Mouse (Mus musculus) olfactory bulb, adult 2 months (tissue): ENCODE measurements at regions not wholly inside any gene's neighbourhood (a gene's known extent, or its start where the extent isn't known, plus 50 kb on each side); places are given as distances from the start of the nearest gene placed in this dataset.

Experiments
- CTCF ChIP-seq: fragments of 200-500 bp; IDR thresholded peaks from 2 replicates; pipeline ENCODE4 v1.5.1; 2012; ENCODE audit warnings: low read depth, mild to moderate bottlenecking, low read length, moderate library complexity; ENCODE audit not compliant: insufficient read depth
- POLR2A ChIP-seq: fragments of 200-500 bp; IDR thresholded peaks from 2 replicates; pipeline ENCODE4 v1.6.1; 2012; ENCODE audit warnings: mild to moderate bottlenecking, low read depth, low read length, moderate library complexity; ENCODE audit not compliant: insufficient read depth

- no peak for TF ChIP-seq CTCF
- TF ChIP-seq POLR2A, result no peak
These were observed 132.2 kb upstream of the 3110018I06Rik start for GRCm38 (mm10) chr12:107356211-107356610.
